Mouse (Mus musculus): ENCODE measurements around the gene Homer1. TPM values are rescaled to one million over a fixed set of nuclear protein-coding genes. Genes with fewer than 3 reads are reported as not detected.

Homer1 gene
- polyA plus RNA-seq, 1 experiment = 4.8 TPM

- H3ac ChIP-seq (ENCODE audit: control insufficient read depth, insufficient read length, low read depth) = no peak overlapping the region
- H3K36me3 ChIP-seq (ENCODE audit: control insufficient read depth, insufficient read depth) = no peaks in the 10 kb centered on the region
- H3K4me3 ChIP-seq (ENCODE audit: insufficient read depth, poor library complexity, severe bottlenecking) = no peak overlapping the region
- TF ChIP-seq CTCF (IDR thresholded peaks at IDR 0.05; ENCODE audit: control insufficient read depth, insufficient read depth, insufficient read length) = no peak
- TF ChIP-seq FOSL1 (IDR thresholded peaks at IDR 0.05; ENCODE audit: insufficient read depth, low read length, poor library complexity, severe bottlenecking) = no peak
- TF ChIP-seq MYOG (IDR thresholded peaks at IDR 0.05; ENCODE audit: control insufficient read depth, extremely low read depth, insufficient read length) = no peak
- TF ChIP-seq MYOD1 (IDR thresholded peaks at IDR 0.05; ENCODE audit: control insufficient read depth, insufficient read length, low read depth) = no peak
- no peak for TF ChIP-seq MAX (IDR thresholded peaks at IDR 0.05)
- H3K27me3 ChIP-seq (ENCODE audit: control insufficient read depth, insufficient read depth, insufficient read length) = no peaks in the 10 kb centered on the region
- no peaks in the 10 kb centered on the region for H3K79me2 ChIP-seq (ENCODE audit: control insufficient read depth, insufficient read depth)
- no peaks in the 10 kb centered on the region for H3K79me3 ChIP-seq (ENCODE audit: low read depth)
Measured at GRCm38 (mm10) chr13:93354420-93355278, 55.2 kb downstream of the Homer1 start.

GRCm38 (mm10) chr13:93355279-93355587, 55.8 kb downstream of the Homer1 start:
- Histone ChIP-seq H3K79me3 (ENCODE audit: low read depth) (no peaks in the 10 kb centered on the region), H3K79me2 (ENCODE audit: control insufficient read depth, insufficient read depth) (no peaks in the 10 kb centered on the region), H3K36me3 (ENCODE audit: control insufficient read depth, insufficient read depth) (no peaks in the 10 kb centered on the region), H3K4me3 (ENCODE audit: insufficient read depth, poor library complexity, severe bottlenecking) (no peak overlapping the region), H3ac (ENCODE audit: control insufficient read depth, insufficient read length, low read depth) (no peak overlapping the region), H3K27me3 (ENCODE audit: control insufficient read depth, insufficient read depth, insufficient read length) (no peaks in the 10 kb centered on the region)
- TF ChIP-seq MYOD1 (IDR thresholded peaks at IDR 0.05; ENCODE audit: control insufficient read depth, insufficient read length, low read depth) = no peak
- no peak for TF ChIP-seq MYOG (IDR thresholded peaks at IDR 0.05; ENCODE audit: control insufficient read depth, extremely low read depth, insufficient read length)
- no peak for TF ChIP-seq CTCF (IDR thresholded peaks at IDR 0.05; ENCODE audit: control insufficient read depth, insufficient read depth, insufficient read length)
- no peak for TF ChIP-seq CEBPB (IDR thresholded peaks at IDR 0.05; ENCODE audit: low read depth)
- no peak for TF ChIP-seq USF1 (IDR thresholded peaks at IDR 0.05; ENCODE audit: low read depth)
- no peak for TF ChIP-seq FOSL1 (IDR thresholded peaks at IDR 0.05; ENCODE audit: insufficient read depth, low read length, poor library complexity, severe bottlenecking)
- TF ChIP-seq MAX (IDR thresholded peaks at IDR 0.05) = no peak

DNA sequence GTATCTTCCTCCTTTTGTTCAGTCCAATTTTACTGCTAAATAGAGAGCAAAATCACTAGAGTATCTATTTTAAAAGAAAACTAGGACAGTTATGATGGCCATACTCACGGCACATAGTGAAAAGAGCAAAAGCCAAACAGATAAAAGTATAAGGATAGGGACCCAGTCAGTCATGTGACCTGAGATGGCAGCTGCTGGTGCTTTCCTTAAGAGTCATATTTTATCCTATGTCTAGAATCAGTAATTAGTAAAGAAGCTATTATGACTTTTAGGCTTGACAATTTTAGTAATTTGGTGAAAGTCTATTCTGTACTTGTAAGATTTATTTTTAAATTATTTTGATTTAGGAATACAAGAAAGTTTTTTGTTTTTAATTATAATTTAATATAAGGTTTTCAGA, 59.1 kb downstream of the Homer1 start:
- Histone ChIP-seq H3K79me2 (ENCODE audit: control insufficient read depth, insufficient read depth) (no peaks in the 10 kb centered on the region), H3K79me3 (ENCODE audit: low read depth) (no peaks in the 10 kb centered on the region), H3K27me3 (ENCODE audit: control insufficient read depth, insufficient read depth, insufficient read length) (no peaks in the 10 kb centered on the region), H3K36me3 (ENCODE audit: control insufficient read depth, insufficient read depth) (no peaks in the 10 kb centered on the region), H3K4me3 (ENCODE audit: insufficient read depth, poor library complexity, severe bottlenecking) (no peak overlapping the region), H3ac (ENCODE audit: control insufficient read depth, insufficient read length, low read depth) (no peak overlapping the region)
- TF ChIP-seq MYOD1 (IDR thresholded peaks at IDR 0.05; ENCODE audit: control insufficient read depth, insufficient read length, low read depth) = no peak
- no peak for TF ChIP-seq MYOG (IDR thresholded peaks at IDR 0.05; ENCODE audit: control insufficient read depth, extremely low read depth, insufficient read length)
- no peak for TF ChIP-seq MAX (IDR thresholded peaks at IDR 0.05)
- TF ChIP-seq CTCF (IDR thresholded peaks at IDR 0.05; ENCODE audit: control insufficient read depth, insufficient read depth, insufficient read length) = no peak
- no peak for TF ChIP-seq FOSL1 (IDR thresholded peaks at IDR 0.05; ENCODE audit: insufficient read depth, low read length, poor library complexity, severe bottlenecking)
- no peak for TF ChIP-seq USF1 (IDR thresholded peaks at IDR 0.05; ENCODE audit: low read depth)
- no peak for TF ChIP-seq CEBPB (IDR thresholded peaks at IDR 0.05; ENCODE audit: low read depth)

DNA sequence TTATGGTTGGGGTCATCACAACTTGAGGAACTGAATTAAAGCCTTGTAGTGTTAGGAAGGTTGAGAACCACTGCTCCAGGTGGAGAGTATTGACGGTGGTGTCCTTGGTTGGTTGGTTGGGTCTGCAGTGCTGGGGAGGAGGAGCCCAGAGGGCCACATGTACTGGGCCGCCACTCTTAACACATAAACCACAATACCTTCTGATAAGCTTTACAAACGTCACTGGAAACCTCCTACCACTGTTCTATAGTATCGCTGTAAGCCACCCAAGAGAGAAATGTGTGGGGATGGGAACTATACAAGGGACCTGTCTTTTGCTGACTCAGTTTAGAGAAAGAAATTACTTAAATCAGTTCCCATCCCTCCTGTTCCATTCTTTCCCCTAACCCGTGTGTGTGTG, 68.1 kb downstream of the Homer1 start:
- Histone ChIP-seq H3K79me2 (ENCODE audit: control insufficient read depth, insufficient read depth) (no peaks in the 10 kb centered on the region), H3K4me3 (ENCODE audit: insufficient read depth, poor library complexity, severe bottlenecking) (no peak overlapping the region), H3K36me3 (ENCODE audit: control insufficient read depth, insufficient read depth) (no peaks in the 10 kb centered on the region), H3K27me3 (ENCODE audit: control insufficient read depth, insufficient read depth, insufficient read length) (no peaks in the 10 kb centered on the region), H3K79me3 (ENCODE audit: low read depth) (no peaks in the 10 kb centered on the region), H3ac (ENCODE audit: control insufficient read depth, insufficient read length, low read depth) (no peak overlapping the region)
- TF ChIP-seq MYOG (IDR thresholded peaks at IDR 0.05; ENCODE audit: control insufficient read depth, extremely low read depth, insufficient read length) (no peak), CTCF (IDR thresholded peaks at IDR 0.05; ENCODE audit: control insufficient read depth, insufficient read depth, insufficient read length) (no peak), FOSL1 (IDR thresholded peaks at IDR 0.05; ENCODE audit: insufficient read depth, low read length, poor library complexity, severe bottlenecking) (no peak), CEBPB (IDR thresholded peaks at IDR 0.05; ENCODE audit: low read depth) (no peak), MYOD1 (IDR thresholded peaks at IDR 0.05; ENCODE audit: control insufficient read depth, insufficient read length, low read depth) (no peak), USF1 (IDR thresholded peaks at IDR 0.05; ENCODE audit: low read depth) (no peak), MAX (IDR thresholded peaks at IDR 0.05) (no peak)

- no peaks in the 10 kb centered on the region for H3K79me2 ChIP-seq (ENCODE audit: control insufficient read depth, insufficient read depth)
- H3K79me3 ChIP-seq (ENCODE audit: low read depth) = no peaks in the 10 kb centered on the region
- TF ChIP-seq CEBPB (IDR thresholded peaks at IDR 0.05; ENCODE audit: low read depth) (no peak), MYOD1 (IDR thresholded peaks at IDR 0.05; ENCODE audit: control insufficient read depth, insufficient read length, low read depth) (no peak), FOSL1 (IDR thresholded peaks at IDR 0.05; ENCODE audit: insufficient read depth, low read length, poor library complexity, severe bottlenecking) (no peak), MAX (IDR thresholded peaks at IDR 0.05) (no peak), MYOG (IDR thresholded peaks at IDR 0.05; ENCODE audit: control insufficient read depth, extremely low read depth, insufficient read length) (no peak), CTCF (IDR thresholded peaks at IDR 0.05; ENCODE audit: control insufficient read depth, insufficient read depth, insufficient read length) (no peak), USF1 (IDR thresholded peaks at IDR 0.05; ENCODE audit: low read depth) (no peak)
- no peaks in the 10 kb centered on the region for H3K36me3 ChIP-seq (ENCODE audit: control insufficient read depth, insufficient read depth)
- H3ac ChIP-seq (ENCODE audit: control insufficient read depth, insufficient read length, low read depth) = no peak overlapping the region
- H3K4me3 ChIP-seq (ENCODE audit: insufficient read depth, poor library complexity, severe bottlenecking) = no peak overlapping the region
- H3K27me3 ChIP-seq (ENCODE audit: control insufficient read depth, insufficient read depth, insufficient read length) = no peaks in the 10 kb centered on the region
Measured at GRCm38 (mm10) chr13:93368812-93369584, 69.6 kb downstream of the Homer1 start.
